Mouse (Mus musculus) forebrain, postnatal 0 days (tissue): ENCODE results near the gene Ephx1. TPM values are rescaled to one million over a fixed set of nuclear protein-coding genes. Genes with fewer than 3 reads are reported as not detected.
"Not testable (repeated sequence)": the region's sequence is repeated elsewhere in the genome, so short reads cannot be mapped to it uniquely, and the experiment has no call there.

ENCODE experiments used
- ATAC-seq: fragments of 200-750 bp; cut with Nextera tagmentation; 2 replicates; pipeline ENCODE4 v1.8.0; 2017; ENCODE audit warnings: mild to moderate bottlenecking, moderate library complexity
- DNase-seq: peaks from one replicate; pipeline ENCODE4 v3.0.0-alpha.2; 2015
- H3K27ac ChIP-seq: fragments of 300-500 bp; sonication (generic); 2 replicates; pipeline ENCODE4 v1.5.1; 2014; ENCODE audit warnings: low read depth, mild to moderate bottlenecking, antibody characterized with exemption, low read length, moderate library complexity, mixed read lengths
- H3K27me3 ChIP-seq: fragments of 300-500 bp; sonication (generic); 2 replicates; pipeline ENCODE4 v1.6.1; 2014; ENCODE audit warnings: mild to moderate bottlenecking, low read length, mixed read lengths; ENCODE audit not compliant: insufficient read depth
- H3K36me3 ChIP-seq: fragments of 300-500 bp; sonication (generic); 2 replicates; pipeline ENCODE4 v1.6.1; 2014; ENCODE audit warnings: mild to moderate bottlenecking, moderate library complexity; ENCODE audit not compliant: insufficient read depth
- H3K4me1 ChIP-seq: fragments of 300-500 bp; sonication (generic); 2 replicates; pipeline ENCODE4 v1.6.1; 2014; ENCODE audit warnings: antibody characterized with exemption; ENCODE audit not compliant: insufficient read depth
- H3K4me2 ChIP-seq: fragments of 300-500 bp; sonication (generic); 2 replicates; pipeline ENCODE4 v1.6.1; 2014; ENCODE audit warnings: low read depth, mild to moderate bottlenecking, moderate library complexity
- H3K4me3 ChIP-seq: fragments of 300-500 bp; sonication (generic); 2 replicates; pipeline ENCODE4 v1.5.1; 2014; ENCODE audit warnings: low read depth, low read length, mixed read lengths
- H3K9ac ChIP-seq: fragments of 300-500 bp; sonication (generic); 2 replicates; pipeline ENCODE4 v1.6.1; 2014; ENCODE audit warnings: mild to moderate bottlenecking
- H3K9me3 ChIP-seq: fragments of 300-500 bp; sonication (generic); 2 replicates; pipeline ENCODE4 v1.6.1; 2016; ENCODE audit warnings: low read length
- CTCF ChIP-seq: sonication (generic); IDR thresholded peaks from 2 replicates; pipeline ENCODE4 v1.5.1; 2016; ENCODE audit warnings: antibody characterized with exemption, control low read depth, low read depth
- WGBS: fragments of 180-500 bp; shearing (Covaris S2); extraction: QIAGEN DNeasy Blood & Tissue Kit; methylation state at CpG from one replicate; pipeline ENCODE4 v1.1.7; 2014; 5-methylcytosine and 5-hydroxymethylcytosine counted together
- polyA plus RNA-seq: library from polyadenylated mRNA; unstranded; fragments of >200 nt; fragmentation: Nextera tagmentation; extraction: Ambion mirVana; gene quantifications from 2 replicates; pipeline ENCODE4 v1.2.1, GENCODE M21; 2015
- total RNA-seq: library from RNA; depleted of rRNA; stranded (reverse); fragments of >200 nt; gene quantifications from 2 replicates; pipeline ENCODE4 v1.2.3, GENCODE M21; 2014

Gene Ephx1
- total and polyA plus RNA-seq, 2 experiments from 2014 or later, result 10.5 to 13.9 TPM

DNA sequence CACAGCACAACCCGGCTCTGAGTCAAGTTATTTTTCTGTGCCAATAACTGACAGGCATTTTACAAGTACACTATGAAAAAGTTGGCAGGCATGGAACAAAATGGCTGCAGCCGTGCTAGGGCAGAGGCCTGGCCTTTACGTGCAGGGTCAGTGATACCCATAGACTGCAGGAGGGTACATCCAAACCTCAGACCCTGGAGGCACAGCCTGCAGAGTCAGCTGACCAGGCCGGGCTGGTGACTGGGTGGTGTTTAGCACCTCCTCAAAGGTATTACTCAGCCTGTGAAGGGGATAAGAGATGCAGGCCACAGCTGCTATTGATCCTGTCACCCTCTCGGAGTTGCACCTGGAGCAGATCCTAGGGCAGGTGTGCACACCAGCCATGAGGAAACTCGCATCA, 30.2 kb upstream of the Ephx1 start, which contains the start of gene 9130409I23Rik:
Gene 9130409I23Rik (plus strand): TSS at position 301 of the 400 bp plus-strand sequence.
- Histone ChIP-seq H3K36me3 (no peaks in the 10 kb centered on the region), H3K9ac (no peak within 1 kb of the TSS), H3K9me3 (no peaks in the 10 kb centered on the region), H3K4me1 (no peaks in the 10 kb centered on the region), H3K4me3 (no peak within 1 kb of the TSS), H3K27ac (no peak within 1 kb of the TSS), H3K27me3 (no peaks in the 10 kb centered on the region), H3K4me2 (no peak within 1 kb of the TSS)
- WGBS, result 81% methylated on average over 6 of the region's 6 CpGs
- DNase-seq (no peak), ATAC-seq (no peak)
- no peak for TF ChIP-seq CTCF

DNA sequence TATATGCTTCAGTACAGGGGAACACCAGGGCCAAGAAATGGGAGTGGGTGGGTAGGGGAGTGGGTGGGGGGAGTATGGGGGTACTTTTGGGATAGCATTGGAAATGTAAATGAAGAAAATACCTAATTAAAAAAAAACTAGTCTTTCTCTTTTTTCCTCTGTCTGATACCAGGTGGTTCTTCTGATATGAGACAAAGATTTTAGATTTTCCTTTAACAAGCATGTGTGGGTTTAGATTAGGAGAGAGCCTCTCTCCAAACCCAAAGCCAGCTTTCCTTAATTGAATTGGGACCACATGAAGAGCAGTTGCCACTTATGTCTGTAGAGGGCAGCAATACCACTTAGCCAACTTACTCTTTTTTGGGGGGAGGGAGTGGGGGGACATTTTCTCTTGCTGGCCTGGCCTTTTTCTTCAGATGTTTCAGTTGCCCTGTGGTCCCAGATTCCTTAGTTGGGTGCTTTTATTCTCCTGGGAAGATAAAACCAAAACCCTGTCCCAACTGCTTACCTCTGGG, 28.7 kb upstream of the Ephx1 start:
- no peaks in the 10 kb centered on the region for H3K4me1 ChIP-seq
- no peak overlapping the region for H3K9ac ChIP-seq
- H3K4me2 ChIP-seq, result no peak overlapping the region
- H3K9me3 ChIP-seq, result no peaks in the 10 kb centered on the region
- H3K4me3 ChIP-seq, result no peak overlapping the region
- no peaks in the 10 kb centered on the region for H3K36me3 ChIP-seq
- H3K27ac ChIP-seq, result no peak overlapping the region
- H3K27me3 ChIP-seq, result no peaks in the 10 kb centered on the region
- no peak for DNase-seq
- peak; percentile 39 for TF ChIP-seq CTCF
- no peak for ATAC-seq

DNA sequence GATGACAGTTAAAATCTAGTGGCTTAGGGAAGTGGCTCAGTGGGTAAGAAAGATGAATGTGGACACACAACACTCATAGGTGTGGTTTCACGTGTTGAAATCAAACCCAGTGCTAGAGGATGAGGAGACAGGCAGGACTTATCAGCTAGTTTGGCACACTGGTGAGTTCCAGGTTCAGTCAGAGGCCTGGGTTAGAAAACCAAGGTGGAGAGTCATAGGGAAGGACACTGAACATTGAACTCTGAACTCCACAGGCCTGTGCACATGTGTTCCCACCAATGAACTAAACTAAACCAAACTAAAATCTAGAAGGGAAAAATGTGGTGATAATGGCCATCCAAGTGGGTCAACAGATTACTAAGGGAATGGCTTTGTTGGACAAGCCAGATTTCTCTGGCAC, 26.8 kb upstream of the Ephx1 start:
- no peak for TF ChIP-seq CTCF
- 67% methylated on average over 1 of the region's 1 CpGs for WGBS
- no peak for ATAC-seq
- Histone ChIP-seq H3K4me1 (no peaks in the 10 kb centered on the region), H3K9ac (no peak overlapping the region), H3K4me3 (no peak overlapping the region), H3K27me3 (no peaks in the 10 kb centered on the region), H3K36me3 (no peaks in the 10 kb centered on the region), H3K27ac (no peak overlapping the region), H3K9me3 (no peaks in the 10 kb centered on the region), H3K4me2 (no peak overlapping the region)
- no peak for DNase-seq

DNA sequence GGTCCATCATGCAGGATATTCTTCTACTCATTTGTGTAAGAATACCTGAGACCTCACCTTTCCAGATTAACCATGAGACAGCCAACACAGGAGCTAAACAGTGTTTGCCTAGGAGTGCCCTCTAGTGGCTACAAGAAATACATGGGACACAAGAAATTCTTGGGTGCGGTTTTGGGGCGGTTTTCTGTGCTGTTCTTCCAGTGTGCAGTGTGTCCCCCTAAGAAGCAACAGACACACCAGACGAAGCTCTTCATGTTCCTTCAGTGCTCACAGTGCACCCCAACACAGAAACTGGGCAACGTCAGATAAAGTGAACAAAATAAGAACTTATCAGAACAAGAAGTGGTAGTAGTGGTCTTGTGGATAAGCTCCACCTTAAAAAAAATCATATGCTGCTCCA, 18.9 kb upstream of the Ephx1 start:
- Histone ChIP-seq H3K9me3 (no peaks in the 10 kb centered on the region), H3K36me3 (no peaks in the 10 kb centered on the region), H3K27me3 (no peaks in the 10 kb centered on the region), H3K4me1 (no peaks in the 10 kb centered on the region), H3K4me2 (no peak overlapping the region), H3K9ac (no peak overlapping the region), H3K27ac (no peak overlapping the region), H3K4me3 (no peak overlapping the region)
- whole genome bisulfite sequencing, result 8% methylated on average over 4 of the region's 4 CpGs
- TF ChIP-seq CTCF, result peak; percentile 81
- DNase-seq (peak; percentile 63), ATAC-seq (no peak)

GRCm38 (mm10) chr1:181037623-181038022, 16.9 kb upstream of the Ephx1 start:
- Histone ChIP-seq H3K9me3 (no peaks in the 10 kb centered on the region), H3K27ac (no peak overlapping the region), H3K27me3 (no peaks in the 10 kb centered on the region), H3K36me3 (no peaks in the 10 kb centered on the region), H3K4me3 (no peak overlapping the region), H3K4me2 (no peak overlapping the region), H3K9ac (no peak overlapping the region), H3K4me1 (no peaks in the 10 kb centered on the region)
- 71% methylated on average over 4 of the region's 4 CpGs for WGBS
- DNase-seq, result no peak
- no peak for ATAC-seq
- TF ChIP-seq CTCF, result no peak

GRCm38 (mm10) chr1:181035015-181035778, 14.5 kb upstream of the Ephx1 start:
- H3K36me3 ChIP-seq, H3K27me3 ChIP-seq, H3K27ac ChIP-seq: not testable (repeated sequence)

DNA sequence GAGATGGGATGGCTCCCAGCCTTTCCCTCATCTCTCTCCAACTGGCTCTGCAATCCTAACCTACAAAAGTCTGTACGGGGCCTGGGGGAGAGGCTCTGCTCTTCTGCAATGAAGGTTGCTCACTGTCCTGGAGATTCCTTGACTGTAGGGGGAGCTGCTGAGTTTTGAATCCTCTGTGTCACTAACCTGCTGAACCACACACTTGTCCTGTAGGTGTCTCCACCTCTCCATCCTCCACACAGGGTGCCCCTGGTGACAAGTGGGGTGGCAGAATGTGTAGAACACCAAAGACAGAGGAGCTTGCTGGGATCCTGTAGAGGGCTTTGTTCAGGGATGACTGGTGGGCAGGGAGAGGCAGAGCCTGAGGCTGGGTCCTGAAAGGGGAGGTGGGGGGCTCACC, 1.6 kb upstream of the Ephx1 start:
- H3K9ac ChIP-seq, result no peak overlapping the region
- no peak overlapping the region for H3K27ac ChIP-seq
- WGBS, result 11% methylated on average over 1 of the region's 1 CpGs
- H3K36me3 ChIP-seq, result no peaks in the 10 kb centered on the region
- H3K4me1 ChIP-seq, result no peaks in the 10 kb centered on the region
- no peaks in the 10 kb centered on the region for H3K9me3 ChIP-seq
- H3K4me2 ChIP-seq, result no peak overlapping the region
- no peaks in the 10 kb centered on the region for H3K27me3 ChIP-seq
- ATAC-seq (no peak; the same call in 1 of the 2 replicates), DNase-seq (peak; percentile 23)
- no peak overlapping the region for H3K4me3 ChIP-seq
- peak; percentile 61 for TF ChIP-seq CTCF

More at GRCm38 (mm10) chr1:181035015-181035778, 14.5 kb upstream of the Ephx1 start:
- not testable (repeated sequence) for DNase-seq, H3K4me1 ChIP-seq, H3K4me3 ChIP-seq, H3K4me2 ChIP-seq, H3K9ac ChIP-seq, H3K9me3 ChIP-seq, ATAC-seq
- WGBS, result 72% methylated on average over 5 of the region's 5 CpGs
